Mouse (Mus musculus) stomach, postnatal 0 days (tissue): Measurements from ENCODE around the gene Ninl. TPM values are rescaled to one million over a fixed set of nuclear protein-coding genes. Genes with fewer than 3 reads are reported as not detected.

ENCODE experiments used
- ATAC-seq: fragments of 200-750 bp; cut with Nextera tagmentation; 2 replicates; pipeline ENCODE4 v1.8.0; 2017; ENCODE audit not compliant: low FRiP score, low TSS enrichment
- DNase-seq: peaks from one replicate; pipeline ENCODE4 v3.0.0-alpha.2; 2016; ENCODE audit warnings: low spot score
- H3K27ac ChIP-seq: fragments of 300-500 bp; sonication (generic); replicated peaks from 2 replicates; pipeline ENCODE4 v1.5.1; 2014; ENCODE audit warnings: mild to moderate bottlenecking, control low read depth
- H3K27me3 ChIP-seq: fragments of 300-500 bp; sonication (generic); 2 replicates; pipeline ENCODE4 v1.6.1; 2014; ENCODE audit warnings: low read length; ENCODE audit not compliant: control insufficient read depth, insufficient read depth
- H3K36me3 ChIP-seq: fragments of 300-500 bp; sonication (generic); 2 replicates; pipeline ENCODE4 v1.6.1; 2014; ENCODE audit warnings: low read length, mixed read lengths; ENCODE audit not compliant: control insufficient read depth, insufficient read depth
- H3K4me1 ChIP-seq: fragments of 300-500 bp; sonication (generic); replicated peaks from 2 replicates; pipeline ENCODE4 v1.6.1; 2014; ENCODE audit warnings: antibody characterized with exemption; ENCODE audit not compliant: control insufficient read depth, insufficient read depth
- H3K4me2 ChIP-seq: fragments of 300-500 bp; sonication (generic); replicated peaks from 2 replicates; pipeline ENCODE4 v1.6.1; 2014; ENCODE audit warnings: low read depth, mild to moderate bottlenecking, control low read depth, moderate library complexity
- H3K4me3 ChIP-seq: fragments of 300-500 bp; sonication (generic); 2 replicates; pipeline ENCODE4 v1.5.1; 2014; ENCODE audit warnings: low read depth, low read length, control low read depth
- H3K9ac ChIP-seq: fragments of 300-500 bp; sonication (generic); 2 replicates; pipeline ENCODE4 v1.6.1; 2014; ENCODE audit warnings: mild to moderate bottlenecking, low read length, control low read depth, mixed read lengths
- H3K9me3 ChIP-seq: fragments of 300-500 bp; sonication (generic); 2 replicates; pipeline ENCODE4 v1.6.1; 2016; ENCODE audit warnings: low read length; ENCODE audit not compliant: control insufficient read depth
- CTCF ChIP-seq: IDR thresholded peaks from 2 replicates; pipeline ENCODE4 v1.5.1; 2016; ENCODE audit warnings: antibody characterized with exemption, low read depth, mild to moderate bottlenecking, moderate library complexity
- EP300 ChIP-seq: optimal IDR thresholded peaks from 2 replicates; pipeline ENCODE3; 2016; ENCODE audit warnings: antibody characterized with exemption
- WGBS: fragments of 180-500 bp; shearing (Covaris S2); extraction: QIAGEN DNeasy Blood & Tissue Kit; methylation state at CpG from one replicate; pipeline ENCODE4 v1.1.7; 2014; 5-methylcytosine and 5-hydroxymethylcytosine counted together
- polyA plus RNA-seq: library from polyadenylated mRNA; unstranded; fragments of >200 nt; fragmentation: Nextera tagmentation; extraction: Ambion mirVana; gene quantifications from 2 replicates; pipeline ENCODE4 v1.2.1, GENCODE M21; 2015

The Ninl gene
- polyA plus RNA-seq, 1 experiment from 2014 or later, result 2.3 TPM

DNA sequence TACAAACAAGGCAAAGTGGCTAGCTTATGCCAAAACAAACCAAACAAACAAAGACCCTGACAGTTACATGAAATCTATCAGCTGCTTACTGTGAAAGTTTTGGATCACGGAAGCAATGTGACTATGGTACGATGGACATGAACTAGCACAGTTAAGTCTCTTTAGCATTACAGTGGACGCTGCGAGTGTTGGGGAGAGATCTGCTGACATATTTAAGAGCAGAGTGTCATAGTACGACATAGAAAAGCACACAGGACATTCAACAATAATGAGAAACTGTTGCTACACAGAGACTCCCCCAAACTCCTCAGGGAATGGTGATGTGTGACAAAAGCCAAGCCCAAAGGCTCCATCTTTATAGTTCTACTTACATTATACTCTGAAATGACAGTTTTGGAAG is 95.2 kb downstream of the Ninl start:
- Histone ChIP-seq H3K9ac (no peak overlapping the region), H3K4me1 (no peaks in the 10 kb centered on the region), H3K4me3 (no peak overlapping the region), H3K36me3 (no peaks in the 10 kb centered on the region), H3K27ac (no peak overlapping the region), H3K27me3 (no peaks in the 10 kb centered on the region), H3K9me3 (no peaks in the 10 kb centered on the region), H3K4me2 (no peak overlapping the region)
- TF ChIP-seq CTCF (no peak), EP300 (no peak)
- DNase-seq, result no peak
- WGBS, result 88% methylated on average over 5 of the region's 5 CpGs
- no peak for ATAC-seq

DNA sequence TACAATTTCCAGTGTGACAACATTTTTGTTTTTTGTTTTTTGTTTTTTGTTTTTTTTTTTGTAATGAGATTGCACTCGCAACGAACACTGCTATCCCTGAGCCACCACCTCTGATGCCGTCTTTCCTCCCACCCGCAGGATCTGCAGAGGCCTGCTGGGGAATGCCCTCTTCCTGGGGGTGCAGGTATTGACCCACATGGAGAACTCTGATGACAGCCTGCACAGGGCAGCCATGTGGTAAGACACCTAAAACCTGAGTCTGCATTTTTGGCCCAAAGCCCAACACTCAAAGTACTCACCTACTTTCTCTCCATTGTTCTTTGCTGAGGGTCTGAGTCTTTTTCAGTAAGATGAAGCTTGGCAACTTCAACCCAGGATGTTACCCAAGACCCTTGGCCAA is 104.5 kb downstream of the Ninl start:
- no peak overlapping the region for H3K27ac ChIP-seq
- WGBS, result 92% methylated on average over 4 of the region's 4 CpGs
- H3K4me1 ChIP-seq, result no peaks in the 10 kb centered on the region
- H3K4me2 ChIP-seq, result no peak overlapping the region
- no peak for TF ChIP-seq CTCF
- TF ChIP-seq EP300, result no peak
- H3K4me3 ChIP-seq, result no peak overlapping the region
- no peaks in the 10 kb centered on the region for H3K9me3 ChIP-seq
- H3K9ac ChIP-seq, result no peak overlapping the region
- no peak for ATAC-seq
- no peaks in the 10 kb centered on the region for H3K27me3 ChIP-seq
- DNase-seq, result no peak
- no peaks in the 10 kb centered on the region for H3K36me3 ChIP-seq

DNA sequence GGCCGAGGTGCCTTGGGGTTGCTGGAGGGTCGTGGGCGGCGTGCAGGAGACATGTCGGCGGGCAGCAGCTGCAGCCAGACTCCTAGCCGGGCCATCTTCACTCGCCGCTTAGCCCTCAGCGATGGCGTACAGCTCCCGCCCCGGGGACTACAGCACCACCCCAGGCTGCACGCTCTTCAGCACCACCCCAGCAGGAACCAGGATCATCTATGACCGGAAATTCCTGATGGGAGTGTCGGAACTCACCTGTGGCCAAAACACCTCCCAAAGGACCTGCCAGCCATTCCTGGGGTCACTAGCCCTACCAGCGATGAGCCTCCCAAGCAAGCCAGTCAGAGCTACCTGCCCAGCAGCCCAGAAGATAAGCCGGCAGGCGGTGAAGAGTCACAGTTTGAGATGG is 105.7 kb downstream of the Ninl start:
- no peak overlapping the region for H3K27ac ChIP-seq
- H3K4me2 ChIP-seq, result no peak overlapping the region
- no peak for TF ChIP-seq CTCF
- no peak for TF ChIP-seq EP300
- H3K36me3 ChIP-seq, result no peaks in the 10 kb centered on the region
- H3K4me3 ChIP-seq, result no peak overlapping the region
- 81% methylated on average over 19 of the region's 19 CpGs for WGBS
- no peak for DNase-seq
- no peaks in the 10 kb centered on the region for H3K27me3 ChIP-seq
- H3K4me1 ChIP-seq, result no peaks in the 10 kb centered on the region
- no peak overlapping the region for H3K9ac ChIP-seq
- no peaks in the 10 kb centered on the region for H3K9me3 ChIP-seq
- ATAC-seq, result no peak

DNA sequence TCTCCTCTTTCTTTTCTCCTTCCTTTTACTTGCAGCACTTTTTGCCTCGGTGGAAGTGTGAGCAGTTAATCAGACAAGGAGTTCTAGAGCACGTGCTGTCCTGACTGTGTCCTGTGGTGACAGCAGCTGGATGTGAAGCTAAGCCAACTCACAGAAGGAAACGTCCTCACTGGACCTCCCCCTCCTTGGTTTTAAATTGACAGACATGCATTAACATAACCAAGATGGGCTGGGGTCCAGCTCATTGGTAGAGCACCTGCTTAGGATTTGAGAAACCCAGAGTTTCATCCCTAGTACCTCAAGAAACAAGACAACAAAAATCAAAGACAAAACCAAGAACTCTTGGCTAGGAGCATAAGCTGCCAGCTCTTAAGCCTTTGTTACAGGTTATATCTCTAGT is 108.4 kb downstream of the Ninl start:
- Histone ChIP-seq H3K4me1 (no peaks in the 10 kb centered on the region), H3K4me2 (no peak overlapping the region), H3K27ac (no peak overlapping the region), H3K4me3 (no peak overlapping the region), H3K9ac (no peak overlapping the region), H3K27me3 (no peaks in the 10 kb centered on the region), H3K36me3 (no peaks in the 10 kb centered on the region), H3K9me3 (no peaks in the 10 kb centered on the region)
- DNase-seq (no peak), ATAC-seq (no peak)
- TF ChIP-seq EP300, result no peak
- no peak for TF ChIP-seq CTCF
- WGBS, result 63% methylated on average over 3 of the region's 3 CpGs

DNA sequence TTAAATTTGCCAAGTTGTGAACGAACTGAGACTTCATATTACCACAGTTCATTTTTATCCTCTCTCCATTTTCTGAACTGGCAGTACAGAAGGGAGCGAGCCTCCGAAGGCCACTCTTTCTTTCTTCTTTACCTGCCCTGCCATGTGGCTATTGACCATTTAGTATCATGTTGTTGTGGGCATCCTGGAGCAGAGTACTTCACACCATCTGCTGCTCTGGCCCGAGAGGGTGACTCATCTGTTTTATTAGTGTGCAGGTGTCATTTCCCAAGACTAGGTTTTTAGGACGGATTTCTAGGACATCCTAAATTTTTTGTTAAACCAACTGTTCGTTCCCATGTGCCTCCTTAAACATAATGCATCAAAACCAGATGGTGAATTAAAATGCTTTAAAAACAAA is 110.0 kb downstream of the Ninl start:
- DNase-seq (no peak), ATAC-seq (no peak)
- no peaks in the 10 kb centered on the region for H3K9me3 ChIP-seq
- H3K4me2 ChIP-seq, result no peak overlapping the region
- H3K4me1 ChIP-seq, result no peaks in the 10 kb centered on the region
- H3K4me3 ChIP-seq, result no peak overlapping the region
- no peak overlapping the region for H3K9ac ChIP-seq
- 85% methylated on average over 6 of the region's 6 CpGs for WGBS
- TF ChIP-seq EP300 (no peak), CTCF (no peak)
- H3K27ac ChIP-seq, result no peak overlapping the region
- H3K36me3 ChIP-seq, result no peaks in the 10 kb centered on the region
- H3K27me3 ChIP-seq, result no peaks in the 10 kb centered on the region

DNA sequence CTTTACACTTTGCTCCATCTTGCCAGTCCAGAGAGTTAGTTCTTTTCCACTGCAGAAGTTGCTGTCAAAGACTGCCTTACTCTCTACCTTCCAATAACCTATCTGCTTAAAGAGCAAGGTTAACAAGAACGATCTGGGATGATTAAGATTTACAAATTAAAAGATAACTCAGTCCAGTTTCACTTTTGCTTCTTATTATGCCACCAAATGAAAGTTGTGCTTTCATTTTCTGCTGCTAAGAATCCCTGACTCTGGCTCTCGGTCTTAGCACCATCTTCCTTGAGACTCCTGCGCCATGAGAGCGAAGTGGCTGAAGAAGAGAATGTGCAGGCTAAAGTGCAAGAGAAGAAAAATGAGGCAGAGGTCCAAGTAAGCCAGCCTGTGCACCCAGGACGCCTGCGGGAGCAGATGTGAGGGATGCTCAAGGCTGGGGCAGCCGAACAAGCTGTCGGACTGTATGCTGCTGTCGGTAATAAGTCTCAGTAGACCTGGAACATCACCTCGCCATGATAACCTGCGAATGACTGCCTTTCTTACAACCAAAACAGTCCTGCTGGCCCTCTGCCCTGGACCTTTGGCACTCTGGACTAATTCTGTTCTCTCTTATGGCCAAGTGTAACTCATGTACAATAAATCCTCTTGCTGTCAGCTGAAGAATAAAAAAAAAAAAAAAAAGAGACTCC is 112.0 kb downstream of the Ninl start:
- DNase-seq (no peak), ATAC-seq (no peak)
- no peak overlapping the region for H3K4me3 ChIP-seq
- no peak overlapping the region for H3K4me2 ChIP-seq
- no peaks in the 10 kb centered on the region for H3K4me1 ChIP-seq
- no peak overlapping the region for H3K9ac ChIP-seq
- no peak for TF ChIP-seq EP300
- no peak for TF ChIP-seq CTCF
- WGBS, result 89% methylated on average over 11 of the region's 11 CpGs
- no peaks in the 10 kb centered on the region for H3K9me3 ChIP-seq
- no peak overlapping the region for H3K27ac ChIP-seq
- no peaks in the 10 kb centered on the region for H3K36me3 ChIP-seq
- no peaks in the 10 kb centered on the region for H3K27me3 ChIP-seq
